ENCODE assay signal across 13 mouse cellular contexts in genomic region chr12:54492737-54493136, GRCm38 (mm10).
A peak's percentile ranks its signal among the peaks of the same experiment; 100 is the strongest.
DNase-seq lines count a peak whose midpoint lies in the region; ATAC-seq lines count a peak whose summit lies in the region.
"Had no signal": no experiment of that assay in that cellular context is flagged by ENCODE, and none has a peak within 500 bp of the region (broad histone marks: within the 10 kb centered on the region; RNA-seq: fewer than 3 reads in every experiment).

No protein-coding gene starts in this region.

- peaks cover 16% of the 10 kb centered on the region for H3K27me3 ChIP-seq in embryonic facial prominence, embryonic 13.5 days
- peaks cover 23% of the 10 kb centered on the region for H3K27me3 ChIP-seq in embryonic facial prominence, embryonic 10.5 days (replicated peaks; ENCODE audit: low read depth, poor library complexity, severe bottlenecking)
- H3K27me3 ChIP-seq in limb, embryonic 15.5 days: no peaks in the 10 kb centered on the region
- peaks cover 18% of the 10 kb centered on the region for H3K27me3 ChIP-seq in limb, embryonic 10.5 days (ENCODE audit: low read depth, poor library complexity, severe bottlenecking)
- 0 out of 2 replicates have a peak, but pooled peaks cover 5% of the 10 kb centered on the region for H3K27me3 ChIP-seq in embryonic facial prominence, embryonic 14.5 days (replicated peaks; ENCODE audit: control insufficient read depth, insufficient read depth, low read length)
- no peaks in the 10 kb centered on the region for H3K27me3 ChIP-seq in intestine, embryonic 16.5 days (replicated peaks; ENCODE audit: control insufficient read depth, insufficient read depth, low read length)

- H3K9ac ChIP-seq in embryonic facial prominence, embryonic 13.5 days: no peak overlapping the region
- H3K9ac ChIP-seq in limb, embryonic 15.5 days: no peak overlapping the region
- no peak overlapping the region for H3K9ac ChIP-seq in embryonic facial prominence, embryonic 14.5 days (ENCODE audit: low read depth, low read length)
- H3K9ac ChIP-seq in intestine, embryonic 16.5 days (ENCODE audit: low read depth, low read length): no peak overlapping the region; the same call in 1 of the 2 replicates
- H3K9ac ChIP-seq: hindbrain, embryonic 14.5 days; neural tube, embryonic 15.5 days had no signal

- H3K4me3 ChIP-seq in embryonic facial prominence, embryonic 13.5 days: no peak overlapping the region
- H3K4me3 ChIP-seq in embryonic facial prominence, embryonic 10.5 days: no peak overlapping the region
- no peak overlapping the region for H3K4me3 ChIP-seq in limb, embryonic 15.5 days
- no peak overlapping the region for H3K4me3 ChIP-seq in limb, embryonic 10.5 days
- no peak overlapping the region for H3K4me3 ChIP-seq in embryonic facial prominence, embryonic 14.5 days (ENCODE audit: low read depth, low read length)
- H3K4me3 ChIP-seq in intestine, embryonic 16.5 days (ENCODE audit: low read length): no peak overlapping the region
- H3K4me3 ChIP-seq: neural tube, embryonic 15.5 days had no signal

- 44% methylated on average over 10 of the region's 10 CpGs for WGBS in embryonic facial prominence, embryonic 13.5 days
- 41% methylated on average over 10 of the region's 10 CpGs for WGBS in embryonic facial prominence, embryonic 10.5 days
- WGBS in limb, embryonic 15.5 days: 34% methylated on average over 10 of the region's 10 CpGs
- 53% methylated on average over 10 of the region's 10 CpGs for WGBS in limb, embryonic 10.5 days
- 33% methylated on average over 10 of the region's 10 CpGs for WGBS in embryonic facial prominence, embryonic 14.5 days
- 42% methylated on average over 10 of the region's 10 CpGs for WGBS in intestine, embryonic 16.5 days

- no peaks in the 10 kb centered on the region for H3K36me3 ChIP-seq in embryonic facial prominence, embryonic 13.5 days
- no peaks in the 10 kb centered on the region for H3K36me3 ChIP-seq in embryonic facial prominence, embryonic 10.5 days (replicated peaks)
- H3K36me3 ChIP-seq in limb, embryonic 15.5 days: no peaks in the 10 kb centered on the region
- no peaks in the 10 kb centered on the region for H3K36me3 ChIP-seq in limb, embryonic 10.5 days
- H3K36me3 ChIP-seq in embryonic facial prominence, embryonic 14.5 days (ENCODE audit: control insufficient read depth, insufficient read depth, low read length): no peaks in the 10 kb centered on the region
- H3K36me3 ChIP-seq in intestine, embryonic 16.5 days (ENCODE audit: control insufficient read depth, insufficient read depth, low read length): no peaks in the 10 kb centered on the region
- H3K36me3 ChIP-seq: neural tube, embryonic 15.5 days had no signal

- no peak for DNase-seq in embryonic facial prominence, embryonic 10.5 days (ENCODE audit: low spot score)
- no peak for DNase-seq in limb, embryonic 10.5 days (ENCODE audit: low spot score)
- DNase-seq in embryonic facial prominence, embryonic 14.5 days (ENCODE audit: low spot score): peak; percentile 25
- no peak for DNase-seq in spleen, adult 12 weeks (ENCODE audit: low spot score)
- DNase-seq: kidney, postnatal 4 days; lung, adult 2 months; right cerebral cortex, postnatal 25 days had no signal

- no peaks in the 10 kb centered on the region; the same call in 1 of the 2 replicates for H3K4me1 ChIP-seq in embryonic facial prominence, embryonic 13.5 days
- H3K4me1 ChIP-seq in embryonic facial prominence, embryonic 10.5 days: peaks cover 7% of the 10 kb centered on the region; the same call in 1 of the 2 replicates
- 0 out of 2 replicates have a peak, but pooled peaks cover 4% of the 10 kb centered on the region for H3K4me1 ChIP-seq in limb, embryonic 15.5 days
- H3K4me1 ChIP-seq in limb, embryonic 10.5 days: peaks cover 9% of the 10 kb centered on the region; the same call in 1 of the 2 replicates
- 0 out of 2 replicates have a peak, but pooled peaks cover 4% of the 10 kb centered on the region for H3K4me1 ChIP-seq in embryonic facial prominence, embryonic 14.5 days (ENCODE audit: control insufficient read depth, insufficient read depth, low read length)
- H3K4me1 ChIP-seq in intestine, embryonic 16.5 days (ENCODE audit: control insufficient read depth, insufficient read depth, low read length): peaks cover 17% of the 10 kb centered on the region; the same call in 1 of the 2 replicates

- no peak overlapping the region for H3K27ac ChIP-seq in embryonic facial prominence, embryonic 13.5 days
- H3K27ac ChIP-seq in embryonic facial prominence, embryonic 10.5 days (replicated peaks): no peak overlapping the region; the same call in 1 of the 2 replicates
- 0 out of 2 replicates have a peak overlapping the region, but pooled peaks have one; percentile 17 for H3K27ac ChIP-seq in limb, embryonic 15.5 days
- H3K27ac ChIP-seq in limb, embryonic 10.5 days: no peak overlapping the region
- no peak overlapping the region; the same call in 1 of the 2 replicates for H3K27ac ChIP-seq in embryonic facial prominence, embryonic 14.5 days (replicated peaks; ENCODE audit: low read depth, low read length)
- 0 out of 2 replicates have a peak overlapping the region, but pooled peaks have one; percentile 14 for H3K27ac ChIP-seq in intestine, embryonic 16.5 days (ENCODE audit: low read length)
- H3K27ac ChIP-seq: hindbrain, embryonic 14.5 days; neural tube, embryonic 15.5 days had no signal

- no peaks in the 10 kb centered on the region for H3K9me3 ChIP-seq in embryonic facial prominence, embryonic 13.5 days
- no peaks in the 10 kb centered on the region for H3K9me3 ChIP-seq in embryonic facial prominence, embryonic 10.5 days
- H3K9me3 ChIP-seq in limb, embryonic 15.5 days: no peaks in the 10 kb centered on the region
- no peaks in the 10 kb centered on the region for H3K9me3 ChIP-seq in limb, embryonic 10.5 days (replicated peaks)
- no peaks in the 10 kb centered on the region for H3K9me3 ChIP-seq in embryonic facial prominence, embryonic 14.5 days (ENCODE audit: control insufficient read depth, low read length)
- no peaks in the 10 kb centered on the region for H3K9me3 ChIP-seq in intestine, embryonic 16.5 days (ENCODE audit: control insufficient read depth, low read length)
- H3K9me3 ChIP-seq: neural tube, embryonic 15.5 days had no signal

- 0 out of 2 replicates have a peak, but pooled peaks have one; percentile 56 for ATAC-seq in embryonic facial prominence, embryonic 13.5 days (ENCODE audit: insufficient number of reproducible peaks, insufficient read depth, low FRiP score, low TSS enrichment, low read depth)
- no peak for ATAC-seq in limb, embryonic 15.5 days (ENCODE audit: insufficient number of reproducible peaks, low FRiP score, low TSS enrichment, low read depth)
- ATAC-seq in embryonic facial prominence, embryonic 14.5 days (ENCODE audit: low read depth): no peak
- no peak for ATAC-seq in intestine, embryonic 16.5 days
- ATAC-seq in CD4-positive, CD25-positive, alpha-beta regulatory T cell, adult 4 months: no peak

- H3K4me2 ChIP-seq in embryonic facial prominence, embryonic 13.5 days: no peak overlapping the region
- H3K4me2 ChIP-seq in limb, embryonic 15.5 days: no peak overlapping the region
- no peak overlapping the region for H3K4me2 ChIP-seq in embryonic facial prominence, embryonic 14.5 days (ENCODE audit: low read depth, low read length)
- no peak overlapping the region for H3K4me2 ChIP-seq in intestine, embryonic 16.5 days (ENCODE audit: low read depth, low read length)
- H3K4me2 ChIP-seq: hindbrain, embryonic 14.5 days; neural tube, embryonic 15.5 days had no signal

Comparison
In these comparisons a context has a peak if more than half of its experiments do, and no peak if none do; other contexts are left out.
1. H3K27ac ChIP-seq: peak in limb, embryonic 15.5 days (single experiment) and intestine, embryonic 16.5 days (single experiment); none in embryonic facial prominence, embryonic 13.5 days (single experiment), embryonic facial prominence, embryonic 10.5 days (single experiment), limb, embryonic 10.5 days (single experiment) and embryonic facial prominence, embryonic 14.5 days (single experiment).